Mouse (Mus musculus): ENCODE results near the gene Dact3.

The Dact3 gene

GRCm38 (mm10) chr7:16858336-16858735 is 16.8 kb upstream of the Dact3 start:
- in situ Hi-C loops (cut with MboI) = loop anchor here (5.0 kb wide), 1 partner anchor 41 kb away; the partner anchor contains the start of genes Fkrp and Strn4

- in situ Hi-C loops (cut with MboI) = loop anchor here (5.0 kb wide), 1 partner anchor 43 kb away; the partner anchor contains the start of genes Fkrp and Strn4
Observed at GRCm38 (mm10) chr7:16859902-16860651, 15.0 kb upstream of the Dact3 start.

GRCm38 (mm10) chr7:16867488-16867887 is 7.6 kb upstream of the Dact3 start:
- in situ Hi-C loops (cut with MboI) = no loop called here

DNA sequence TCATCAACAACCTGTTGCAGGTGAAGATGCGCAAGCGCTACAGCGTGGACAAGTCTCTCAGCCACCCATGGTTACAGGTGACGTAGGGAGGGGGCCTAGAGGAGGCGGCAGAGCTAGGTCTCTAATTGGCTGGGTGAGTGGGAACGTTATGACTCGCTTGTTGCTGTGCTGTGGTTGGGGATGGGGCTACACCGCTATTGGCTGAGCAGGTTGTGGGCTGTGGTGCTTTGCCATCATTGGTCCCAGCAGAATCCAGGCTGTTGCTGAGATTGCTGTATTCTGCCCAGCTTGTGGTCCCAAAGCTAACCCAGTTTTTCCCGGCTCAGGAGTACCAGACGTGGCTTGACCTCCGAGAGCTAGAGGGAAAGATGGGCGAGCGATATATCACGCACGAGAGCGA is 5.6 kb upstream of the Dact3 start:
- in situ Hi-C loops (cut with MboI) = no loop called here

- in situ Hi-C loops (cut with MboI) = no loop called here
Observed at GRCm38 (mm10) chr7:16871600-16871999, 3.5 kb upstream of the Dact3 start.

DNA sequence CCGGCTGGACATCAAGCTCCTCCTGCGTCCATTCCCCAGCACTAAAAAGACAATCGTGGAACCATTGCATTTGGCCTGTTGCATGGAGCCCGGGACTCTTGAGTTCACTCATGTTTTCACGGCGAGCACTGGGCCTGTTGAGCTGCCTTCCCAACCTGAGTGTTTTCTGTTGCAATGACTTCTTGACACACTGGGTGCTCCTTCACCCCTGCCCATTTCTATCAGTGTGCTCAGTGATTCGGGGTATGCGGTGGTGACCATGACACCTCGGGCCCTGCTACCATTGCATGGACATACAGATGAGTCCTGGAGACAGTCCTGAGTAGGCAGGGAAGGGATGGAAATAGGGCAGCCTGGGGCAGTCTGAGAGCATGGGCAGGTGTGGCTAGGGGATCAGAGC is 2.6 kb upstream of the Dact3 start:
- in situ Hi-C loops (cut with MboI) = no loop called here

- in situ Hi-C loops (cut with MboI) = no loop called here
Observed at GRCm38 (mm10) chr7:16873392-16873791, 1.7 kb upstream of the Dact3 start.

- in situ Hi-C loops (cut with MboI) = no loop called here
Observed at GRCm38 (mm10) chr7:16874190-16874589, 927 bp upstream of the Dact3 start.

DNA sequence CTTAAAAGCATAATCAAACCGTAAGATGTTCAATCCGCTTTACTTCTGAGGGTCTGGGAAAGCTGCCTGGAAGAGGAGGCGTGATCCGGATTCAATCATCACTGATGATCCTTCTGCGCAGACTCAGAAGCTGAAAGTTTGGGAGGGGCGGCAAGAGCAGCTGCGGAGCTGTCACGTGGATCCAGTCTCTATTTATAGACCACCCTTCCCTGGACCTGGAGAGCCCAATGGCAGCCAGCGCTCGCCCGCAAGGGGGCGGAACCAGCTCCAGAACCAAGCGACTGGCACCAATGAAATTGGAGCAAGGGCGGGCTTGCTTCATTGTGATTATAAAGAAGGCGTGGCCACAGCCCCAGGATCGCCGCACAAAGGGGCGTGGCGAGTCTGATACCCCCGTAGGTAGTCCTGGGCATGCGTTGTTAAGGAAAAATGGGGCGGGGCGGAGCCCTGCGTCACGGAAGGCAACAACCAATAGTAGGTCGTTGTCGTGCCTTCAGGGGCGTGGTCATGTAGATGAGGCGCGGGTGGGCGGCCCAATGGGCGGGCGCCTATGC is 284 bp upstream of the Dact3 start:
- in situ Hi-C loops (cut with MboI) = no loop called here

DNA sequence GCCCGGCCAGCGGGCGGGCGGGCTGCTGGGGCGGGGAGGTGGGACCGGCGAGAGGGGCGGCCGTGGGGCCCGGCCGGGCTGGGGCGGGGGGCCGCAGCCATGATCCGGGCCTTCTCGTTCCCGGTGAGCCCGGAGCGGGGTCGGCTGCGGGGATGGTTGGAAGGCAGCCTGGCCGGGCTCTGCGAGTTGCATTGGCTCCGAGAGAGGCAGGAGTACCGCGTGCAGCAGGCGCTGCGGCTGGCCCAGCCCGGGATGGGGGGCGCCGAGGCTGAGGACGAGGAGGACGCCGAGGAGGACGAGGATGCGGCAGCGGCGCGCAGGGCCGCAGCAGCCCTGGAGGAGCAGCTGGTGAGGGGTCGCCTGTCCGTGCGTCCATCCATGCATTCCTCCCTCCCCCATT is 209 bp downstream of the Dact3 start:
- in situ Hi-C loops (cut with MboI) = no loop called here

DNA sequence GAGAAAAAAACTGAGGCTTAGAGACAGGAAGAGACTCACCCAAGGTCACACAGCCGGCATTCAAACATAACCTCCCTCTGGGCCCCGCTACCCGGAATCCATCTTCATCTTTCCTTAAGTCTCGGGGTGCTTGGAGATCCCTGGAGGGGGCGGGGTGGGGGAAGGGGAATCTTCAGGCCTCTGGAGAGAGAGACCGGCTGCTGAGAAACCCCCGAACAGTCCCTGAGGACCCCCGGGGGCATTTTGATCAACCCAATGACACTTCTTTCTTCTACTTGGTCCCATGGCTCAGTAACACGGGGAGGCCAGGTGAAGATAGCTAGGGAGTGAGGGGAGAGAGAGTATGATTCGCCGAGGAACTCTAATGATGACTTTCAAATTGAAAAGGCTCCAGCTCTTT is 889 bp downstream of the Dact3 start:
- in situ Hi-C loops (cut with MboI) = no loop called here

DNA sequence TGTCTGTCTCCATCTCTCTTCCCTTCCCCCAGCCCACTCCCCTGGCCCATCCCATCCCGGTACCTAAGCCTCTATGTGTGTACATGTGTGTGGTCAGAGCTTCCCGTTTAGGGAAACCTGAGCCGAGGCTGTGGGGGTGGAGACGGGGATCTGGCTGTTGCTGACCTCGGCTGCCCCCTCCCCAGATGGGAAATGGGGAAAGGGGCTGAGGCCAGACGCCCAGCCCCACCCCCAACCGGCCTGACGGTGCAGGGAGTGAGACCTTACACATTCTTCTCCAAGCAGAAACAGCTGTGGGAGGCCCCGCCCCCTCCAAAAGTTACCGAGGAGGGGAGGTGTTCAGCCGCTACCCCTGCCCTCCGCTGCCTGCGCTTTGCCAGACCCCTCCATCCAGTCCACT is 1.5 kb downstream of the Dact3 start:
- in situ Hi-C loops (cut with MboI) = no loop called here

DNA sequence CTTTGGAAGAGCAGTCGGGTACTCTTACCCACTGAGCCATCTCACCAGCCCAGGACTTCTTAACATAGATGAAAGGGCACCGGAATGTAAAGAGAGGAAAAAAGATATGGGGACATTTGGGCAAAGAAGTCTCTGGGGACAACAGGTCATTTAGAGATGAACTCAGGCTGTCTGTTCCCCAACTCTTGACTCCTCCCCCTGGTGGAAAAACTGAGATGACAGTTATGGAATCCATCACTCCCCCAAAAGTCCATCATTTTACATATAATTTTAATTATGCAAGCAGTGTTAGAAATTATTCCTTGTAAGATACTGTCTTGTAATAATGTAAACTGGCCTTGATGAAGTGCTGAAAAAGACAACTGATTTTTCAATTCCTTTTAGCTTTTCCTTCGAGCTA is 2.6 kb downstream of the Dact3 start:
- in situ Hi-C loops (cut with MboI) = no loop called here

DNA sequence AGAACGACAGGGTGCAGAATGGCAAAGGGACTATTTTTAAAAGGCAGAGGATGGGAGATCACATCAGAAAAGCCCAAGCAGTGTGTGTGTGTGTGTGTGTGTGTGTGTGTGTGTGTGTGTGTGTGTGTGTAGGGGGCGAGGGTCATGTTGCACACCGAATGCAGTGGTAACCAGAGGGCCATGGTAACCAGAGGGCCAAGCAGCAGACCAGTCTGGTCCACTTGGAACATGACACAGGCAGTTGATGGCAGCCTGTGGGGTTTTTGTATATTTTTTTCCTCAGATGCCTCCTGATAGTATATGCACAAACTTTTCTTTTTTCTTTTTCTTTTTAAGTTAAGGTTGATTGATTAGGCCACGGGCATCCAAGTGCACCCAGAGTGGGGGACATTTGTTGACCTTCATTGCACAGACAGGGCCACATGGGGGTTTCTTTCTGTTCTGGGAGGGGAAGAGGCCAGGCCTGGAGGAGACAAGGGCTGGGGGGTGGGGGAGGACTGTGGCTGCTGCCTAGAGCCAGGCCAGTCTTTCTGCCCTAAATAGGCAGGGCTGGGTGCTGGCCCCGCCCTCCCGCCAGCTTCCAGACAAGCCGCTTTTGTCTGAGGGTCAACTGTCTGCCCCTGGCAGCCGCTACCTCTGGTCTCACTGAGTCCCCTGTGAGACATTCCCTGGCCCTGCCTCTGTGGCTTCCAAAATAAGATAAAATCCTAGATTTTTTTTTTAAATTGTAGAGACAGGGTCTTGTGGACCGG is 4.9 kb downstream of the Dact3 start:
- in situ Hi-C loops (cut with MboI) = no loop called here

GRCm38 (mm10) chr7:16880615-16881014 is 5.5 kb downstream of the Dact3 start:
- in situ Hi-C loops (cut with MboI) = no loop called here

GRCm38 (mm10) chr7:16883162-16883561 is 8.0 kb downstream of the Dact3 start:
- in situ Hi-C loops (cut with MboI) = no loop called here

- in situ Hi-C loops (cut with MboI) = no loop called here
Observed at GRCm38 (mm10) chr7:16884334-16884733, 9.2 kb downstream of the Dact3 start.

DNA sequence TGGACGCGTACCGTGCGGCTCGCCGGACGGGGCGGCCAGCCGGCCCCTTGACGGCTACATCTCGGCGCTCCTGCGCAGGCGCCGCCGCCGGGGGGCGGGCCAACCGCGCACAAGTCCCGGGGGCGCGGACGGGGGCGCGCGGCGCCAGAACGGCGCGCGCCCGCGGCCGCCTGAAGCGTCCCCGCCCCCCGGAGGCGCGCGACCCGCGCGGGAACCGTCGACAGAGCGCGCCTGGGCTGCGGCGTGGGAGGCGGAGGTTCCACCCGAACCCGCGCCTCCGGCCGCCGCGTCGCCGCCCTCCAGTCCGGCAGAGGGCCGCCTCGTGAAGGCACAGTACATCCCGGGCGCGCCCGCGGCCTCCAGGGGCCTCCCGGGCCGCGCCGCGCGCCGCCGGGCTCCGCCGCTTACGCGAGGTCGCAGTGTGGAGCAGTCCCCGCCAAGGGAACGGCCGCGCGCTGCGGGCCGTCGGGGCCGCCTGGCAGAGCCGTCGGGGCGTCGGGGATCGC is 10.2 kb downstream of the Dact3 start:
- in situ Hi-C loops (cut with MboI) = no loop called here

- in situ Hi-C loops (cut with MboI) = no loop called here
Observed at GRCm38 (mm10) chr7:16885905-16886304, 10.8 kb downstream of the Dact3 start.

GRCm38 (mm10) chr7:16890536-16890935 is 15.4 kb downstream of the Dact3 start:
- in situ Hi-C loops (cut with MboI) = no loop called here

DNA sequence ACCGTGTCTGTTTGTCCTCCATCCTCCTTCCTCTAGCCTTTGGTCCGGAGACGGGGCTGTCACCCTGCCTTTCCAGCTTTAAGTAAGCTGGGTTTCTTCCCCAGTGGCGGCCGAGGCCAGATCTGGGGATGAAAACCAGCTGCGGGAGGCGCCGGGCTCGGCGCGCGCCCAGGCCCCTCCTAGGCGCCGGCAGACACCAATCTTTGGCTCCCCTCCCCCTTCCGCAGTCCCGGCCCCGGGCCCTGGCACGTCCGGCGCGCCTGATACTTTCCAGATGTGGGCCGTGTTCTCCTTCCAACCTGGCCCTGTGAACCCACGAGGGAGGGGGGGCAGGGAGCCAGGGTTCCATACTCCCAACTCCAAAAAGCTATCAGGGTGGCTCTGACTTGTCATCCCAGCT is 15.8 kb downstream of the Dact3 start:
- in situ Hi-C loops (cut with MboI) = no loop called here

DNA sequence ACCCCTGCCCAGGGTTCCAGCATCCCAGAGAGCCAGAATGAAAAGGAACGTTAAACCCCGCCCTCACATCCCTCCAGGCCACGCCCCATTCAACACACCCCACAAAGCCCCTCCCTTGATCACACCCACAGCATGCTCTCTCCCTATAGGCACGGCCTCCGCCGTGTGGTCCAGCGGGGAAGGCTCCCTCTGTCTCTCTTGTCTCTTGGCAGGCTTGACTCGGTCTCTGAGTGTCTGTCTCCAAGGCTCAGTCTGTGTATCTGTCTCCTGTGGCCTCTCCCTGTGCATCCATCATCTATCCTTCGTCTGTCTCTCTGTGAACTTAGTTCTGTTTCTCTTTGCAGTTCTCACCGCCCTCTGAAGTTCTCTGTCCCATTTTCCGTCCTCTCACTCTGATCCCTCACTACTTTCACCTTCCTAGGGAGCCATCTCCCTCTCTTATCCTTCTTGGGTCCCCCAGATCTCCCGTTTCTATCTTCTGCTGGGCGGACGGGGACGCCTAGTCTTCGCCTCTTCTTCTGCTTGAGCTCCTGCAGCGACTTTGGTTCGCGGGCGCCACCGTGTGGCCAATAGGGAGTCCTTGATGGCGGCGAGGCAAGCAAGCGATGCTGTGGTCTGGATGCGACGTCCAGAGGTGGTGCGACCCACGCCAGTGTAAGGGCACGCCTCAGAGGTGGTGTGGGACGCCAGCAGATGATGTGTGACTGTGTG is 16.7 kb downstream of the Dact3 start, which contains the start of gene Gng8:
Gene Gng8, plus strand, starts transcription at position 146 of the 711 bp plus-strand sequence.
- in situ Hi-C loops (cut with MboI) = no loop called here

All from mature B cell (primary cell).